Mouse (Mus musculus) cortical plate, adult 2 months (tissue): ENCODE results near the gene Dek. TPM values are rescaled to one million over a fixed set of nuclear protein-coding genes. Genes with fewer than 3 reads are reported as not detected.
A peak's percentile ranks its signal among the peaks of the same experiment; 100 is the strongest.

Experiments
- H3K27ac ChIP-seq: fragments of 200-500 bp; 2 replicates; pipeline ENCODE4 v1.5.1; 2012; ENCODE audit warnings: low read length, control low read depth, inconsistent platforms; ENCODE audit not compliant: insufficient read depth
- H3K4me1 ChIP-seq: fragments of 200-500 bp; 2 replicates; pipeline ENCODE4 v1.6.1; 2011; ENCODE audit warnings: low read length; ENCODE audit not compliant: control insufficient read depth, insufficient read depth
- H3K4me3 ChIP-seq: fragments of 200-500 bp; 2 replicates; pipeline ENCODE4 v1.5.1; 2011; ENCODE audit warnings: mild to moderate bottlenecking, low read length, control low read depth; ENCODE audit not compliant: insufficient read depth
- CTCF ChIP-seq: fragments of 200-500 bp; IDR thresholded peaks from 2 replicates; pipeline ENCODE4 v1.5.1; 2011; ENCODE audit warnings: mild to moderate bottlenecking, control low read depth, low read length; ENCODE audit not compliant: insufficient read depth; ENCODE audit errors: extremely low read depth
- POLR2A ChIP-seq: fragments of 200-500 bp; IDR thresholded peaks from 2 replicates; pipeline ENCODE4 v1.6.1; 2011; ENCODE audit warnings: mild to moderate bottlenecking, low read length, control low read depth; ENCODE audit not compliant: insufficient read depth; ENCODE audit errors: extremely low read depth
- polyA plus RNA-seq: library from polyadenylated mRNA; depleted of rRNA; stranded (reverse); fragments of >200 nt; gene quantifications from 2 replicates; pipeline ENCODE4 v1.2.3, GENCODE M21; 2012

Dek gene
- polyA plus RNA-seq, 1 experiment, result 41.4 TPM

DNA sequence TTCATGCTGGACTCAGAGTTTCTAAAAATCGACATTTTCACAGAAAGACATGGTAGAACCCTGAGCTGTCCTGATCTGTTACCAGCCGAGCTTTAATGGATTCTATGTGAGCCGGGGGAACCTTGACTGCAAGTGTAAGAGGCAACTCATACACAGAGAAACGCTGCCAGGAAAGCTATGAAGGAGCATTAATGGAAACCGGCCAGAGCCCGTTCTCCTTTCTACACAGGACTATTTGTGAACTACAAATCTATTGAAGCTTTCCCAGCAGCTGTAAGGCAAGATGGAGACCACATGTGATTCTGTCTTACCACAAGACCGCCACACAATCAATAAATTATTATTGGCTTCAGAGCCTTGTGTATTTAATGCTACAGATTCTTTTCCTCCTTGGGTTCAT is 29.7 kb upstream of the Dek start:
- H3K27ac ChIP-seq, result no peak overlapping the region
- H3K4me3 ChIP-seq, result no peak overlapping the region
- no peaks in the 10 kb centered on the region for H3K4me1 ChIP-seq
- TF ChIP-seq POLR2A (no peak), CTCF (no peak)

DNA sequence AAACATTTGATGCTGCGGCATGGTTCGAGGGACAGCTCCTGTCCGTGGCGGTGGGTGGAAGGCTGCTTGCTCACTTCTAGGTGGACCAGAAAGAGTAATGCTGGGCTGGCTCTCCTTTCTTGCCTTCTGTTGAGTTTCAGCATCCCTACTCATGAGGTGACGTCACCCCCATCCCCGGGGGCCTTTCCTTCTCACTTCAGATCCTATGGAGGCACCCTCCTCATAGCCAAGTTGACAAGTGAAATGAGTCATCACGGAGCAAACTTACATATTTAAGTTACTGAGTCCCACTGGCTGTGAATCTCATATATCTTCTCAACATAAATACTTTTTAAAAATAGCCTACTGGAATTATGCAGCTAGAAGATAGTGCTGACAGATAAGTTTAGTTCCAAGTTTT is 28.8 kb upstream of the Dek start:
- H3K4me1 ChIP-seq, result no peaks in the 10 kb centered on the region
- no peak for TF ChIP-seq CTCF
- no peak overlapping the region for H3K4me3 ChIP-seq
- no peak overlapping the region for H3K27ac ChIP-seq

DNA sequence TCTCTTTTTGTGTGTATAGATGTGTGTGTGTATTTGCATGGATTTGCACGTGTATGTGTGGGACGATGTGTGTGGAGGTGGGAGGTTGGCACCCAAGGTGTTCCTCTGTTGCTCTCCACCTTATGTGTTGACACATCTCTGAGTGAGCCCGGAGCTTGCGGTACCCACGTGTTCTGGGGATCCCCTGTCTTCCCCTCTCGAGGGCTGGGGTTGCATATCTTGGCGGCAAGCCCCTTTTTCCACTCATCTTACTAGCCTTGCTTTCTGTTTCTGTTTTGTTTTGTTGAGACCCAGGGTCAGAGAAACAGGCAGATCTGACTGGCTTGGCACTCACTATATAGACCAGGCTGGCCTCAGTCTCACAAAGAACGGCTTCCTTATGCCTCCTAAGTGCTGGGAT is 27.1 kb upstream of the Dek start:
- TF ChIP-seq POLR2A, result no peak
- no peak for TF ChIP-seq CTCF
- Histone ChIP-seq H3K4me1 (no peaks in the 10 kb centered on the region), H3K27ac (no peak overlapping the region)

DNA sequence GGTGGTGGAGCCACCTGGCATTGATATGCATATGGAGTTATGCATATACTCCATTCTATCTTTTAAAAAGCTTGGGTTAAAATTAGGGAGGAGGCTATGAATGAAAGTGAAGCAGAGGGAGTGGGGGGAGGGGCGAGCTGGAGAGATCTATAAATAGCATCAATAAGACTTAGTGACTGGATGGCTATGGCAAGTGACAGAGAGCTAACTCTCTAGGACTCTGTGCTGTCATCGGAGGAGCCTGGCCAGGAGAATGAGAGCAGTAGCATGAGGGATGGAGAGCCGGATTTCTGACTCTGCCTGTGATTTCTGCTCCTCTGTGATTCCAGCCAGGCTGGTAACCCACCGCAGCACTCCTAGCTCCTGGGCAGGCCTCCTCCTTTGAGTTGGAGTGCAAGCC is 23.1 kb upstream of the Dek start:
- no peak overlapping the region for H3K4me3 ChIP-seq
- H3K27ac ChIP-seq, result no peak overlapping the region
- TF ChIP-seq CTCF (no peak), POLR2A (no peak)
- no peaks in the 10 kb centered on the region for H3K4me1 ChIP-seq

More for the DNA sequence above, 27.1 kb upstream of the Dek start:
- H3K4me3 ChIP-seq, result no peak overlapping the region

DNA sequence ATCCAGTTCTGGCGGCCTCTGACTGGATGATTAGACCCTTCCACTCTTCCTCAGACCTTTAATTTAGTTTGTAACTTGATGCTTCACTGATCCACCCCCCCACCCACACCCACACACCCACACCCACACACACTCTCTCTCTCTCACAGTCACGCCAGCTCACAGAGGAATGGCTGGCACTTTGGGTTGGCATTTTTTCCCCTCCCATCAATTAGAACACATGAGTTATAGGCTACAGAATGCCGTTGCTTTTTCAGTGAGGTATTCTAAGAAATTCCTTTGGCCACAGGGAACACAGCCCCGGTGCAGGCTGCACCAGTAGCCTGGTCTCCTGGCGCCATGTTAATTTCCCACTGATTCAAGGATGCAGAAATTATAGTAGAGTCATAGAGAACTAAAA is 19.6 kb upstream of the Dek start:
- no peaks in the 10 kb centered on the region for H3K4me1 ChIP-seq
- H3K4me3 ChIP-seq, result no peak overlapping the region
- no peak overlapping the region for H3K27ac ChIP-seq
- TF ChIP-seq POLR2A (no peak), CTCF (no peak)

DNA sequence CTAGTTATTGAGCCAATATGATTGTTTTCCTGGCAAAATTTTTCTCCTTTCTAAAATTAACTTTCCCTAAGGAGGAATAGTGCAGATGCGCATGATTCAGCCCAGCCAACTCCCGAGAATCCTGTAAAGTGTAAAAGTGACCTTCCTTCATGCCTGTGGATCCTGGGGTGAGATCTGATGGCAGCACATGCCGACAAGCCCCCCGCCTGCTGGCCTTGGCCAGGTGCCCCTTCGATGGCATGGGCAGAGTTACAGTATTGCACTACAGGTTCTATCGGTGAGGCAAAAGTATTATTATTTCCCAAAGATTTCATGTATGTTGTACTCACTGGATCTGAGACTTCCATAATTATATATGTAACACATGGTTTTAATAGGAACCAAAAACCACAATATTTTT is 19.0 kb upstream of the Dek start:
- Histone ChIP-seq H3K4me3 (no peak overlapping the region), H3K4me1 (no peaks in the 10 kb centered on the region), H3K27ac (no peak overlapping the region)
- TF ChIP-seq POLR2A (no peak), CTCF (no peak)

DNA sequence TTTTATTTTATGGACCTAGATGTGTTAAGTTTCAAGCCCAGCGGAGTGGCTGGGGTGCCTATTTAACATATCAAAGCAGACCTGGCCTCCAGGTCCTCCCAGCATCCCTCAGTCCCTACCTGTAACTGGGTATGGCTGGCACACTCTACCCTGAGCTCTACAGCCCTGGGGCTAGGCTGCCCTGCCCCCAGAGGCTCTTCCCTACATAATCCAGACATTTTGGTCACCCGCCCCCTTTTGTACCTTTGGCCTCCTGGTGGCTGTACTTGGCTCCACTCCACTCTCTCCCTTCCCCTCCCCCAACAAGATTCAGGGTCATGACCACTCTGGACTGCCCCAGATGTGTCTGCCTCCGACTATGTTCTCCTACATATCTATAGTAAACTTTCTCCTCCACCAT is 18.4 kb upstream of the Dek start:
- Histone ChIP-seq H3K27ac (no peak overlapping the region), H3K4me1 (no peaks in the 10 kb centered on the region), H3K4me3 (no peak overlapping the region)
- no peak for TF ChIP-seq CTCF
- no peak for TF ChIP-seq POLR2A

DNA sequence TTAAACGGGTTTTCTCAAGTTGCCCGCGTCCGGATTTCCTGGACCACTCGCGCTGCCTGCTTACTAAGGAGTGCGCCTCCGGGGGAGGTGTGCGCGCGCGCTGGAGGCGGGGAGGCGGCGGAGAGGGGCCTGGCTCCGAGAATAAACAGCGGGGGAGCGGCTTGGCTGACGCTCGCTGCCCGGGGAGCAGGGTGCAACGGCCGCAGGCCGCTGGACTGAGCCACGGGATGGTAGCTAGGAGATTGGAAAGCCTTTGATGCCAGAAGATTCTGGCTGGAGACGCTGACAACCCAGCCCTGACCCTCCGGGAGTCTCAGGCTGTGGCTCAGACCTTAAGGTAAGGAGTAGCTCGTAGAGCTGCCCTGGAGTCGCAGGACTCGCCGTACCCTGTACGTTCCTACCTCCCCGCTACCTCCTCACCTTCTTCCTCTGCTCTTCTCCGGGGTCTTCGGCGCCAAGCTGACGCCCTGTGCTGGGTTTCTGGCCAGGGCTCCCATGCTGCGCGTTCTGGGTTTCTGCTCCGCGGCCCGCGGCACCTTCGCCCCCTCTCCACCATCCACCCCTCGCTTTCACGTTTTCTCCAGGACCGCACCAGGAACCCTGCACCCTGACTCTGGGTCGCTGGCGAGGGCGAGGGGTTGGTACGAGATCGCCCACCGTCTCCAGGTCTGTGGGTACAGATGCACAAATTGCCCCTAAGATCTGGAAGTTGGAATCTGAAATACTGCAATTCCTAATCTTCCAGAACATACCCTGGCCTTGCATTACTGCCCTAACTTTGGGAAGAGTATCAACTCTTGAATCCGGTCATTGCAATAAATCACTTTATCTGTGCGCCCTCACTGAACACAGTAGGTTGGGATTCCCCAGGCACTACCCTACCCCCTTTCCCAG is 16.8 kb upstream of the Dek start, which contains the start of gene Rnf144b:
Rnf144b (plus strand) TSS at position 120 of the 894 bp plus-strand sequence.
- H3K27ac ChIP-seq, result peak within 1 kb of the TSS; percentile 28
- no peaks in the 10 kb centered on the region for H3K4me1 ChIP-seq
- TF ChIP-seq POLR2A (no peak), CTCF (no peak)
- H3K4me3 ChIP-seq, result peak within 1 kb of the TSS; percentile 78

DNA sequence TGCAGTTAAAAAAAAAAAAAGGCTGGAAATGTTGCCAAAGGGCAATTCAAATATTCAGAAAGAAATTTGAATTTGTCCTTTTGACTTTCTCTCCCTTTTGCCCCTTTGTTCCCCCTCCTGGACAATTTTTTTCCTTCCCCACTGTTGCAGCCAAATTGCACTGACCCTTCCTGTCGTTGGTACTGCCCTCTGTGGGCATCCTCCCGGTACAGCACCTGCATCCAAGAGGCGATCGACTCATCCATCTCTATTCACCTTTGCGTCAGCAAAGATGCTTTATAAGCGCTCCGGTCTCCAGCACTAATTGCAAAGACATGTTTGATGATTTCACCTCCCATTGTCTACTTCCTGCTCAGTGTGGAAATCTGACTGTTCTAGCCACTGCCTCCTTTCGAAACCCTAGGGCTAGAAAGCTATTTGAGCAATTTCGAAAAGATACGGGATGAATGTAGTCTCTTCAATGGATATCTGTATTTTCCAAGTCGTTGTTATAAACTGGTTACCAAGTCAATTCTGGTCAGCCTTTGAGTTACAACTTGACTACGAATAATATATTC is 15.4 kb upstream of the Dek start:
- Histone ChIP-seq H3K27ac (no peak overlapping the region), H3K4me3 (peak overlapping the region; percentile 78; the same call in 1 of the 2 replicates), H3K4me1 (no peaks in the 10 kb centered on the region)
- no peak for TF ChIP-seq POLR2A
- peak; percentile 32 for TF ChIP-seq CTCF

DNA sequence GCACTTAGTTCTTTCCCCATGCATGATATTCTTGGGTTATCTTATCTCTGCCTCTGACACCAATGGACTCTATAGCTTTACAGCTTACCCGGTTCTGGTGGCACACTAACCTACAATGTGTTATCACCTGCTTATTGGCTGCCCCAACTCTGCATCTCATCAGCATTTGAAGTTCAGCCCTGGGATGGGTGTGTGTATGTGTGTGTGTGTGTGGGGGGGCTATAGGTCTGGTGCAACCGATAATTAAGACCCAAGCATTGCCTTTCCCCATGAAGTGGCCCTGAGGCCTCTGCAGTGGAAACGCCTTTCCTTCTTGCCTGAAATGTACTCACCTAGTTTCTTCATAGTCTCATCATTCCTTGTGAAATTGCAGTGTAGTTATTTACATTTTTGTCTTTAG is 10.0 kb upstream of the Dek start:
- Histone ChIP-seq H3K27ac (no peak overlapping the region), H3K4me3 (no peak overlapping the region), H3K4me1 (no peaks in the 10 kb centered on the region)
- TF ChIP-seq POLR2A, result no peak
- no peak for TF ChIP-seq CTCF
